Mouse (Mus musculus) cortical plate, adult 2 months (tissue): ENCODE measurements at regions not wholly inside any gene's neighbourhood (a gene's known extent, or its start where the extent isn't known, plus 50 kb on each side); places are given as distances from the start of the nearest gene placed in this dataset.
"Not testable (repeated sequence)": the region's sequence is repeated elsewhere in the genome, so short reads cannot be mapped to it uniquely, and the experiment has no call there.

ENCODE experiments used
- H3K27ac ChIP-seq: fragments of 200-500 bp; 2 replicates; pipeline ENCODE4 v1.5.1; 2012; ENCODE audit warnings: low read length, control low read depth, inconsistent platforms; ENCODE audit not compliant: insufficient read depth
- H3K4me1 ChIP-seq: fragments of 200-500 bp; 2 replicates; pipeline ENCODE4 v1.6.1; 2011; ENCODE audit warnings: low read length; ENCODE audit not compliant: control insufficient read depth, insufficient read depth
- H3K4me3 ChIP-seq: fragments of 200-500 bp; 2 replicates; pipeline ENCODE4 v1.5.1; 2011; ENCODE audit warnings: mild to moderate bottlenecking, low read length, control low read depth; ENCODE audit not compliant: insufficient read depth
- CTCF ChIP-seq: fragments of 200-500 bp; IDR thresholded peaks from 2 replicates; pipeline ENCODE4 v1.5.1; 2011; ENCODE audit warnings: mild to moderate bottlenecking, control low read depth, low read length; ENCODE audit not compliant: insufficient read depth; ENCODE audit errors: extremely low read depth
- POLR2A ChIP-seq: fragments of 200-500 bp; IDR thresholded peaks from 2 replicates; pipeline ENCODE4 v1.6.1; 2011; ENCODE audit warnings: mild to moderate bottlenecking, low read length, control low read depth; ENCODE audit not compliant: insufficient read depth; ENCODE audit errors: extremely low read depth

- no peak overlapping the region for H3K4me3 ChIP-seq
- TF ChIP-seq POLR2A (no peak), CTCF (no peak)
Measured at GRCm38 (mm10) chr17:66206074-66206473, 82.8 kb downstream of the Ddx11 start.

GRCm38 (mm10) chr17:66207653-66208497 lies 84.6 kb downstream of the Ddx11 start:
- H3K4me3 ChIP-seq, H3K4me1 ChIP-seq, H3K27ac ChIP-seq: not testable (repeated sequence)

More at GRCm38 (mm10) chr17:66206074-66206473, 82.8 kb downstream of the Ddx11 start:
- Histone ChIP-seq H3K27ac (no peak overlapping the region), H3K4me1 (no peaks in the 10 kb centered on the region; the same call in 1 of the 2 replicates)

- H3K4me1 ChIP-seq, H3K27ac ChIP-seq, H3K4me3 ChIP-seq: not testable (repeated sequence)
Measured at GRCm38 (mm10) chr17:66208803-66209515, 85.6 kb downstream of the Ddx11 start.

- TF ChIP-seq POLR2A: no peak
- no peak for TF ChIP-seq CTCF
- H3K4me3 ChIP-seq: no peak overlapping the region
- H3K27ac ChIP-seq: no peak overlapping the region
- H3K4me1 ChIP-seq: no peaks in the 10 kb centered on the region; the same call in 1 of the 2 replicates
Measured at GRCm38 (mm10) chr17:66211561-66211960, 88.2 kb downstream of the Ddx11 start.

- no peaks in the 10 kb centered on the region; the same call in 1 of the 2 replicates for H3K4me1 ChIP-seq
- H3K4me3 ChIP-seq: no peak overlapping the region
- no peak overlapping the region for H3K27ac ChIP-seq
- TF ChIP-seq CTCF (no peak), POLR2A (no peak)
Measured at GRCm38 (mm10) chr17:66212616-66213015, 89.3 kb downstream of the Ddx11 start.

- no peak overlapping the region for H3K27ac ChIP-seq
- no peaks in the 10 kb centered on the region for H3K4me1 ChIP-seq
- H3K4me3 ChIP-seq: no peak overlapping the region
- TF ChIP-seq CTCF (no peak), POLR2A (no peak)
Measured at GRCm38 (mm10) chr17:66218321-66218720, 95.0 kb downstream of the Ddx11 start.

GRCm38 (mm10) chr17:66219669-66220435 lies 96.5 kb downstream of the Ddx11 start:
- Histone ChIP-seq H3K4me1 (no peaks in the 10 kb centered on the region), H3K27ac (no peak overlapping the region), H3K4me3 (no peak overlapping the region)
- TF ChIP-seq CTCF (no peak), POLR2A (no peak)

- TF ChIP-seq POLR2A: no peak
- peak; percentile 94 for TF ChIP-seq CTCF
- no peak overlapping the region for H3K4me3 ChIP-seq
Measured at GRCm38 (mm10) chr17:66221256-66221655, 97.9 kb downstream of the Ddx11 start.

GRCm38 (mm10) chr17:66223711-66224110 lies 100.4 kb downstream of the Ddx11 start:
- no peaks in the 10 kb centered on the region for H3K4me1 ChIP-seq
- no peak overlapping the region for H3K4me3 ChIP-seq
- H3K27ac ChIP-seq: no peak overlapping the region
- TF ChIP-seq POLR2A (no peak), CTCF (no peak)

More at GRCm38 (mm10) chr17:66221256-66221655, 97.9 kb downstream of the Ddx11 start:
- Histone ChIP-seq H3K4me1 (no peaks in the 10 kb centered on the region), H3K27ac (no peak overlapping the region)

GRCm38 (mm10) chr17:66224241-66224640 lies 100.9 kb downstream of the Ddx11 start:
- H3K27ac ChIP-seq: no peak overlapping the region
- no peak for TF ChIP-seq CTCF
- no peak for TF ChIP-seq POLR2A
- no peak overlapping the region for H3K4me3 ChIP-seq
- H3K4me1 ChIP-seq: no peaks in the 10 kb centered on the region
